Mouse (Mus musculus): ENCODE data around the gene Gba2. TPM values are rescaled to one million over a fixed set of nuclear protein-coding genes. Genes with fewer than 3 reads are reported as not detected.
"Not testable (repeated sequence)": the region's sequence is repeated elsewhere in the genome, so short reads cannot be mapped to it uniquely, and the experiment has no call there.

The Gba2 gene
- polyA plus RNA-seq, 1 experiment from 2014 or later: 16.7 TPM

GRCm38 (mm10) chr4:43600195-43600934, 21.7 kb upstream of the Gba2 start:
- no peak overlapping the region for H3K27ac ChIP-seq (replicated peaks in 1 of 2; ENCODE audit: control insufficient read depth in 1 of 2, insufficient read depth in 1 of 2, low read depth in 2 of 2, low read length in 2 of 2)
- no peaks in the 10 kb centered on the region for H3K27me3 ChIP-seq (ENCODE audit: control insufficient read depth, insufficient read depth, low read length)
- H3K4me1 ChIP-seq (ENCODE audit: control insufficient read depth in 2 of 2, insufficient read depth in 2 of 2, low read length in 2 of 2): peaks cover 7% of the 10 kb centered on the region in 2 experiments; a peak in 3 of 4 replicates
- H3K9me3 ChIP-seq (ENCODE audit: control insufficient read depth, low read length): no peaks in the 10 kb centered on the region
- WGBS: 75% methylated on average over 9 of the region's 9 CpGs
- H3K36me3 ChIP-seq (ENCODE audit: control insufficient read depth, insufficient read depth, low read length): no peaks in the 10 kb centered on the region
- no peak for ATAC-seq (ENCODE audit: insufficient number of reproducible peaks, insufficient read depth, low FRiP score, low read depth)
- no peak overlapping the region for H3K4me3 ChIP-seq (ENCODE audit: control insufficient read depth in 1 of 2, insufficient read depth in 1 of 2, low read depth in 1 of 2, low read length in 2 of 2)
- H3K4me2 ChIP-seq (ENCODE audit: low read length): no peak overlapping the region
- no peak overlapping the region for H3K9ac ChIP-seq (ENCODE audit: low read length)

DNA sequence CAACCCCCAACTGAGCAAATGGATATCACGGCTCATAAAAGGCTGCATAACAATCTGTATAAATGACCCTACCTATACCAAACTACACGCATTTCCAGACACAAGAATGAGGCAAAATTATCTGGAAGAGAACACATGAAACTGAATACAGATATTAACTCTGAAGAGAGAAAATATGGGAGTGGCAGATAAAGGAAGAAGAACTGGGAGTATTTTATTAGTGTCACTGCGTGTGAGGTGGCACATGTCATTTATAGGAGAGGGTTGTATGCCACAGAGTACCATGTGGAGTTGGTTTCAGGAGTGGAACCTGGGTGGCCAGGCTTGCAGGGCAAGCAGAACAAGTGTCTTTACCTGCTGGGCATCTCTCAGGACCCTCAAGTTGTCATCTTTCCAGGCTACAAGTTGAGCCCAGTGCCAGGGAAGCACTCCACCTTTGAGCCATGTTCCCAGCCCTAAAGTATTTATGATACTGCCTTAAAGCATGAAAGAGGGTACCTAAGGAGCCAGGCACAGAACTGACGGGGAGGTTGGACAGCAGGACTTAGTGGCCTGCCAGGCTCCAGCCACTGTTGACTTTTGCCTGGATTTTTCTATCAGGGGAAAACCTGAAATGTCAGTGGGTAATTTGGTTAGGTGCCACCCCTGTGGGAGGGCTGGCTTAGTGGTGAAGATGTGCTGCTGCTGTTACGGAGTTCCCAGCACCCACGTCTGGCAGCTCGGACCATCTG, 20.1 kb upstream of the Gba2 start:
- H3K9me3 ChIP-seq (ENCODE audit: control insufficient read depth, low read length): no peaks in the 10 kb centered on the region
- WGBS: 84% methylated on average over 7 of the region's 7 CpGs
- ATAC-seq (ENCODE audit: insufficient number of reproducible peaks, insufficient read depth, low FRiP score, low read depth): no peak
- no peak overlapping the region for H3K4me2 ChIP-seq (ENCODE audit: low read length)
- no peak overlapping the region for H3K4me3 ChIP-seq (ENCODE audit: control insufficient read depth in 1 of 2, insufficient read depth in 1 of 2, low read depth in 1 of 2, low read length in 2 of 2)
- H3K27ac ChIP-seq (replicated peaks in 1 of 2; ENCODE audit: control insufficient read depth in 1 of 2, insufficient read depth in 1 of 2, low read depth in 2 of 2, low read length in 2 of 2): no peak overlapping the region
- H3K36me3 ChIP-seq (ENCODE audit: control insufficient read depth, insufficient read depth, low read length): no peaks in the 10 kb centered on the region
- H3K27me3 ChIP-seq (ENCODE audit: control insufficient read depth, insufficient read depth, low read length): no peaks in the 10 kb centered on the region
- H3K9ac ChIP-seq (ENCODE audit: low read length): no peak overlapping the region
- no peaks in the 10 kb centered on the region for H3K4me1 ChIP-seq (ENCODE audit: control insufficient read depth in 2 of 2, insufficient read depth in 2 of 2, low read length in 2 of 2)

- 74% methylated on average over 4 of the region's 4 CpGs for WGBS
These were observed 19.5 kb upstream of the Gba2 start for GRCm38 (mm10) chr4:43598200-43598599.

GRCm38 (mm10) chr4:43596597-43596996, 17.9 kb upstream of the Gba2 start:
- not testable (repeated sequence) for H3K9ac ChIP-seq (ENCODE audit: low read length); H3K4me2 ChIP-seq (ENCODE audit: low read length); H3K27ac ChIP-seq (replicated peaks in 1 of 2; ENCODE audit: control insufficient read depth in 1 of 2, insufficient read depth in 1 of 2, low read depth in 2 of 2, low read length in 2 of 2); H3K36me3 ChIP-seq (ENCODE audit: control insufficient read depth, insufficient read depth, low read length); ATAC-seq (ENCODE audit: insufficient number of reproducible peaks, insufficient read depth, low FRiP score, low read depth); H3K9me3 ChIP-seq (ENCODE audit: control insufficient read depth, low read length); H3K4me1 ChIP-seq (ENCODE audit: control insufficient read depth in 2 of 2, insufficient read depth in 2 of 2, low read length in 2 of 2); H3K4me3 ChIP-seq (ENCODE audit: control insufficient read depth in 1 of 2, insufficient read depth in 1 of 2, low read depth in 1 of 2, low read length in 2 of 2); H3K27me3 ChIP-seq (ENCODE audit: control insufficient read depth, insufficient read depth, low read length)
- 81% methylated on average over 2 of the region's 2 CpGs for WGBS

More at GRCm38 (mm10) chr4:43598200-43598599, 19.5 kb upstream of the Gba2 start:
- H3K27ac ChIP-seq (replicated peaks in 1 of 2; ENCODE audit: control insufficient read depth in 1 of 2, insufficient read depth in 1 of 2, low read depth in 2 of 2, low read length in 2 of 2): no peak overlapping the region
- no peak for ATAC-seq (ENCODE audit: insufficient number of reproducible peaks, insufficient read depth, low FRiP score, low read depth)
- no peaks in the 10 kb centered on the region for H3K9me3 ChIP-seq (ENCODE audit: control insufficient read depth, low read length)
- H3K4me1 ChIP-seq (ENCODE audit: control insufficient read depth in 2 of 2, insufficient read depth in 2 of 2, low read length in 2 of 2): no peaks in the 10 kb centered on the region
- no peak overlapping the region for H3K4me2 ChIP-seq (ENCODE audit: low read length)
- no peaks in the 10 kb centered on the region for H3K36me3 ChIP-seq (ENCODE audit: control insufficient read depth, insufficient read depth, low read length)
- H3K4me3 ChIP-seq (ENCODE audit: control insufficient read depth in 1 of 2, insufficient read depth in 1 of 2, low read depth in 1 of 2, low read length in 2 of 2): no peak overlapping the region
- H3K9ac ChIP-seq (ENCODE audit: low read length): no peak overlapping the region
- H3K27me3 ChIP-seq (ENCODE audit: control insufficient read depth, insufficient read depth, low read length): no peaks in the 10 kb centered on the region

- WGBS: 64% methylated on average over 3 of the region's 3 CpGs
- Histone ChIP-seq H3K4me2 (ENCODE audit: low read length) (no peak overlapping the region), H3K36me3 (ENCODE audit: control insufficient read depth, insufficient read depth, low read length) (no peaks in the 10 kb centered on the region), H3K9ac (ENCODE audit: low read length) (no peak overlapping the region), H3K9me3 (ENCODE audit: control insufficient read depth, low read length) (no peaks in the 10 kb centered on the region), H3K27ac (replicated peaks in 1 of 2; ENCODE audit: control insufficient read depth in 1 of 2, insufficient read depth in 1 of 2, low read depth in 2 of 2, low read length in 2 of 2) (no peak overlapping the region), H3K4me1 (ENCODE audit: control insufficient read depth in 2 of 2, insufficient read depth in 2 of 2, low read length in 2 of 2) (0 out of 4 replicates have a peak, but pooled peaks cover 0 to under 1% of the 10 kb centered on the region in 2 experiments), H3K27me3 (ENCODE audit: control insufficient read depth, insufficient read depth, low read length) (no peaks in the 10 kb centered on the region), H3K4me3 (ENCODE audit: control insufficient read depth in 1 of 2, insufficient read depth in 1 of 2, low read depth in 1 of 2, low read length in 2 of 2) (no peak overlapping the region)
- ATAC-seq (ENCODE audit: insufficient number of reproducible peaks, insufficient read depth, low FRiP score, low read depth): no peak
These were observed 14.8 kb upstream of the Gba2 start for GRCm38 (mm10) chr4:43593453-43593852.

DNA sequence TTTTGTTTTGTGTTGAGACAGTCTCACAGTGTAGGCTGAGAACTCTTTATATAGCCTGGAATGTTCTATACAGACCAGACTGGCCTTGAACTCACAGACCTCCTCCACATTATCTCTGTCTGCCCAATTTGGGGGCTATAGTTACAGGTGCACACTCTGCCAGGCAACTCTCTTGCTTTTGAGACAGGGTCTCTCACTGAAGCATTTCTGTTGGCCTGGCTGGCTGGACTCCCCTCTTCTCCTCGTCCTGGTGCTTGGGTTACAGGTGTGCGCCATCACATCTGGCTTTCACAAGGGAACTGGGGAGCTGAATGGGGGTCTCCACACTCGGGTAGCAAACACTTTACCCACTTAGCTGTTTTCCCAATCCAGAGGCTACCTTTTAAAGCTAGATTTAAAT, 13.3 kb upstream of the Gba2 start:
- Histone ChIP-seq H3K4me3 (ENCODE audit: control insufficient read depth in 1 of 2, insufficient read depth in 1 of 2, low read depth in 1 of 2, low read length in 2 of 2) (no peak overlapping the region), H3K4me1 (ENCODE audit: control insufficient read depth in 2 of 2, insufficient read depth in 2 of 2, low read length in 2 of 2) (peaks cover 7 to 8% of the 10 kb centered on the region in 2 experiments), H3K9ac (ENCODE audit: low read length) (no peak overlapping the region), H3K9me3 (ENCODE audit: control insufficient read depth, low read length) (no peaks in the 10 kb centered on the region), H3K36me3 (ENCODE audit: control insufficient read depth, insufficient read depth, low read length) (no peaks in the 10 kb centered on the region), H3K27ac (replicated peaks in 1 of 2; ENCODE audit: control insufficient read depth in 1 of 2, insufficient read depth in 1 of 2, low read depth in 2 of 2, low read length in 2 of 2) (no peak overlapping the region), H3K4me2 (ENCODE audit: low read length) (no peak overlapping the region), H3K27me3 (ENCODE audit: control insufficient read depth, insufficient read depth, low read length) (no peaks in the 10 kb centered on the region)
- 73% methylated on average over 3 of the region's 3 CpGs for WGBS
- ATAC-seq (ENCODE audit: insufficient number of reproducible peaks, insufficient read depth, low FRiP score, low read depth): no peak

GRCm38 (mm10) chr4:43591543-43591942, 12.9 kb upstream of the Gba2 start:
- Histone ChIP-seq H3K27ac (replicated peaks in 1 of 2; ENCODE audit: control insufficient read depth in 1 of 2, insufficient read depth in 1 of 2, low read depth in 2 of 2, low read length in 2 of 2) (no peak overlapping the region), H3K4me1 (ENCODE audit: control insufficient read depth in 2 of 2, insufficient read depth in 2 of 2, low read length in 2 of 2) (peaks cover 7 to 8% of the 10 kb centered on the region in 2 experiments), H3K27me3 (ENCODE audit: control insufficient read depth, insufficient read depth, low read length) (no peaks in the 10 kb centered on the region), H3K36me3 (ENCODE audit: control insufficient read depth, insufficient read depth, low read length) (no peaks in the 10 kb centered on the region), H3K4me3 (ENCODE audit: control insufficient read depth in 1 of 2, insufficient read depth in 1 of 2, low read depth in 1 of 2, low read length in 2 of 2) (no peak overlapping the region), H3K9me3 (ENCODE audit: control insufficient read depth, low read length) (no peaks in the 10 kb centered on the region), H3K4me2 (ENCODE audit: low read length) (no peak overlapping the region), H3K9ac (ENCODE audit: low read length) (no peak overlapping the region)
- ATAC-seq (ENCODE audit: insufficient number of reproducible peaks, insufficient read depth, low FRiP score, low read depth): no peak
- WGBS: 62% methylated on average over 5 of the region's 5 CpGs

Data from heart, embryonic 14.5 days (tissue).